ENCODE assay signal across 13 mouse cellular contexts in the genomic region with DNA sequence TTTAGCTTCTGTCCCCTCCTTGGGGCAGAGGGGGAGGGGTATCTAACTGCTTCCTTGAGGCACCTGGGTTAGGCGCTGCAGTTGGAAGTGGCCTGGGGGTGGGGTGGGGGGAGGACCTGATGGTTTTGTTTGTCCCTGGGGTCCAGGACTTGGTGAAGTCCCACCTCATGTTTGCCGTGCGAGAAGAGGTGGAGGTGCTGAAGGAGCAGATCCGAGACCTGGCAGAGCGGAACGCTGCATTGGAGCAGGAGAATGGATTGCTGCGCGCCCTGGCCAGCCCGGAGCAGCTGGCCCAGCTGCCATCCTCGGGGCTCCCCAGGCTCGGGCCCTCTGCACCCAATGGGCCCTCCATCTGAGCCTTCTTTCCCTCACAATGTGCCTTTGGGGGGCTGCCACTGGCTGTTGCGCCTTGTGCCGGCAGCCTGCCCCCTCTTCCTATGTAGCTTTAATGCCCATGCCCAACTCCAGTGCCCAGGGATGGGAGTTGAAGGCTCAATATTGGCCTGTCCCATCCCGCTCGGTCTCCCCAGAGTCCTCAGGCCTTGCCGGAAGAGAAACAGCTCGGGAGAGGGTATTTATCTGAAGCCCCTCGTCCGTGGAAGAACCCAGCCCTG. TPM values are rescaled to one million over a fixed set of nuclear protein-coding genes. Genes with fewer than 3 reads are reported as not detected.
DNase-seq lines count a peak whose midpoint lies in the region; ATAC-seq and TF ChIP-seq lines count a peak whose summit lies in the region.
"Had no signal": no experiment of that assay in that cellular context is flagged by ENCODE, and none has a peak within 500 bp of the region (broad histone marks: within the 10 kb centered on the region; RNA-seq: fewer than 3 reads in every experiment).

No protein-coding gene starts in this region.

- H3K27me3 ChIP-seq in embryonic facial prominence, embryonic 15.5 days, result no peaks in the 10 kb centered on the region
- H3K27me3 ChIP-seq in midbrain, embryonic 16.5 days (ENCODE audit: control insufficient read depth, insufficient read depth, low read depth, low read length), result no peaks in the 10 kb centered on the region

- no peak for TF ChIP-seq CTCF in left cerebral cortex, adult 2 months (IDR thresholded peaks at IDR 0.05)

- no peak overlapping the region for H3K4me2 ChIP-seq in embryonic facial prominence, embryonic 15.5 days (replicated peaks)
- H3K4me2 ChIP-seq in midbrain, embryonic 16.5 days (ENCODE audit: low read length), result peak overlapping the region; percentile 19; the same call in 1 of the 2 replicates
- H3K4me2 ChIP-seq: heart, embryonic 11.5 days had no signal

- no peak overlapping the region for H3K9ac ChIP-seq in embryonic facial prominence, embryonic 15.5 days
- H3K9ac ChIP-seq in midbrain, embryonic 16.5 days (ENCODE audit: low read depth, low read length), result 0 out of 2 replicates have a peak overlapping the region, but pooled peaks have one; percentile 21

- peak overlapping the region; percentile 92 for H3K27ac ChIP-seq in left cerebral cortex, adult 2 months
- H3K27ac ChIP-seq in embryonic facial prominence, embryonic 15.5 days (replicated peaks), result peak overlapping the region; percentile 68
- peak overlapping the region; percentile 76 for H3K27ac ChIP-seq in midbrain, embryonic 16.5 days (ENCODE audit: low read length)

- peaks cover 40% of the 10 kb centered on the region for H3K4me1 ChIP-seq in embryonic facial prominence, embryonic 15.5 days
- H3K4me1 ChIP-seq in midbrain, embryonic 16.5 days (ENCODE audit: control insufficient read depth, insufficient read depth, low read length), result peaks cover 9% of the 10 kb centered on the region; the same call in 1 of the 2 replicates

- peaks cover 43% of the 10 kb centered on the region for H3K36me3 ChIP-seq in embryonic facial prominence, embryonic 15.5 days
- no peaks in the 10 kb centered on the region for H3K36me3 ChIP-seq in midbrain, embryonic 16.5 days (ENCODE audit: control insufficient read depth, insufficient read depth, low read length)

- 83% methylated on average over 19 of the region's 19 CpGs for WGBS in embryonic facial prominence, embryonic 15.5 days
- WGBS in midbrain, embryonic 16.5 days, result 89% methylated on average over 19 of the region's 19 CpGs

- intact Hi-C loops in left cerebral cortex, adult 2 months (cut with DNase I), result no loop called here

- ATAC-seq in cerebellum, adult (ENCODE audit: insufficient number of reproducible peaks, low FRiP score, low TSS enrichment), result no peak
- no peak for ATAC-seq in embryonic facial prominence, embryonic 15.5 days (ENCODE audit: insufficient number of reproducible peaks, low FRiP score, low TSS enrichment, low read depth)
- no peak for ATAC-seq in midbrain, embryonic 16.5 days

- H3K4me3 ChIP-seq in left cerebral cortex, adult 2 months, result peak overlapping the region; percentile 47
- H3K4me3 ChIP-seq in embryonic facial prominence, embryonic 15.5 days (replicated peaks), result no peak overlapping the region
- no peak overlapping the region for H3K4me3 ChIP-seq in midbrain, embryonic 16.5 days (ENCODE audit: low read depth, low read length)

- H3K9me3 ChIP-seq in embryonic facial prominence, embryonic 15.5 days (replicated peaks), result no peaks in the 10 kb centered on the region
- no peaks in the 10 kb centered on the region for H3K9me3 ChIP-seq in midbrain, embryonic 16.5 days (replicated peaks; ENCODE audit: control insufficient read depth, low read length, poor library complexity, severe bottlenecking)
- H3K9me3 ChIP-seq: G1E had no signal

- peak; percentile 49 for DNase-seq in cerebellum, adult 9-11 months
- no peak for DNase-seq in left cerebral cortex, adult 2 months (ENCODE audit: extremely low spot score in 1 of 2, low spot score in 2 of 2)
- DNase-seq in left cerebral cortex, adult 11 months (ENCODE audit: low spot score), result no peak
- DNase-seq in layer of hippocampus, adult 11-12 months (ENCODE audit: low spot score), result no peak
- no peak for DNase-seq in yolk sac, embryonic 10.5 days (ENCODE audit: low spot score)
- DNase-seq: cerebellum, postnatal 14 days; kidney, postnatal 4 days; left cerebral cortex, postnatal 4 days had no signal

RNA-seq across cellular contexts. Expression of gene Tsc22d4, which starts 13.5 kb away (rescaled TPM):
- total RNA-seq in left cerebral cortex, adult 2 months (2021), result 100 to 1,000 TPM; 150 to 156 TPM
- polyA plus RNA-seq in embryonic facial prominence, embryonic 15.5 days (2015; fragmentation: Nextera tagmentation; extraction: Ambion mirVana), result 167 and 175 TPM in 2 replicates
- 55.4 and 74.1 TPM in 2 replicates for polyA plus RNA-seq in midbrain, embryonic 16.5 days (2015; fragmentation: Nextera tagmentation; extraction: Ambion mirVana)

RNA-seq across cellular contexts. Expression of gene Nyap1, which starts 17.6 kb away (rescaled TPM):
- 10 to 100 TPM; 76.3 to 81.7 TPM for total RNA-seq in left cerebral cortex, adult 2 months (2021)
- polyA plus RNA-seq in embryonic facial prominence, embryonic 15.5 days (2015; fragmentation: Nextera tagmentation; extraction: Ambion mirVana), result 4.6 and 4.7 TPM in 2 replicates
- polyA plus RNA-seq in midbrain, embryonic 16.5 days (2015; fragmentation: Nextera tagmentation; extraction: Ambion mirVana), result 67.2 and 67.5 TPM in 2 replicates

RNA-seq across cellular contexts. Expression of gene Ppp1r35, which starts 19.6 kb away (rescaled TPM):
- 10 to 100 TPM; 22.8 to 25.6 TPM for total RNA-seq in left cerebral cortex, adult 2 months (2021)
- polyA plus RNA-seq in embryonic facial prominence, embryonic 15.5 days (2015; fragmentation: Nextera tagmentation; extraction: Ambion mirVana), result 34.5 and 39.9 TPM in 2 replicates
- polyA plus RNA-seq in midbrain, embryonic 16.5 days (2015; fragmentation: Nextera tagmentation; extraction: Ambion mirVana), result 33.5 and 36.6 TPM in 2 replicates

RNA-seq across cellular contexts. Expression of gene Mepce, which starts 28.4 kb away (rescaled TPM):
- 10 to 100 TPM; 40.1 to 45.2 TPM for total RNA-seq in left cerebral cortex, adult 2 months (2021)
- polyA plus RNA-seq in embryonic facial prominence, embryonic 15.5 days (2015; fragmentation: Nextera tagmentation; extraction: Ambion mirVana), result 12.4 and 13.7 TPM in 2 replicates
- 10.4 and 11.6 TPM in 2 replicates for polyA plus RNA-seq in midbrain, embryonic 16.5 days (2015; fragmentation: Nextera tagmentation; extraction: Ambion mirVana)

RNA-seq across cellular contexts. Expression of gene Zcwpw1, which starts 28.6 kb away (rescaled TPM):
- total RNA-seq in left cerebral cortex, adult 2 months (2021), result 1 to 10 TPM; 5.7 to 8.2 TPM
- polyA plus RNA-seq in embryonic facial prominence, embryonic 15.5 days (2015; fragmentation: Nextera tagmentation; extraction: Ambion mirVana), result 22.4 and 26.1 TPM in 2 replicates
- 11.6 and 13.1 TPM in 2 replicates for polyA plus RNA-seq in midbrain, embryonic 16.5 days (2015; fragmentation: Nextera tagmentation; extraction: Ambion mirVana)

Comparison
In these comparisons a context has a peak if more than half of its experiments do, and no peak if none do; other contexts are left out.
1. RNA of gene Nyap1, which starts 17.6 kb away (polyA plus RNA-seq): 67.2 to 67.5 TPM in midbrain, embryonic 16.5 days; 4.6 to 4.7 TPM in embryonic facial prominence, embryonic 15.5 days; every median in the first group is over 10 times any median in the second.
2. Peak in every context shown above with its lines, with median percentiles within 50 percentile points of each other: H3K27ac ChIP-seq.